ENCODE assay signal across 22 mouse cellular contexts in genomic region chr19:45657828-45658227, GRCm38 (mm10). TPM values are rescaled to one million over a fixed set of nuclear protein-coding genes. Genes with fewer than 3 reads are reported as not detected.
DNase-seq lines count a peak whose midpoint lies in the region; ATAC-seq and TF ChIP-seq lines count a peak whose summit lies in the region.
"Had no signal": no experiment of that assay in that cellular context is flagged by ENCODE, and none has a peak within 500 bp of the region (broad histone marks: within the 10 kb centered on the region; RNA-seq: fewer than 3 reads in every experiment).

No protein-coding gene starts in this region.

- H3K27me3 ChIP-seq in lung, embryonic 14.5 days (ENCODE audit: insufficient read depth, low read length), result no peaks in the 10 kb centered on the region
- no peaks in the 10 kb centered on the region for H3K27me3 ChIP-seq in liver, embryonic 15.5 days
- H3K27me3 ChIP-seq: CH12.LX; embryonic facial prominence, embryonic 15.5 days had no signal

- no peak overlapping the region for H3K9ac ChIP-seq in lung, embryonic 14.5 days
- H3K9ac ChIP-seq in liver, embryonic 15.5 days, result no peak overlapping the region
- H3K9ac ChIP-seq: embryonic facial prominence, embryonic 15.5 days; forebrain, postnatal 0 days; hindbrain, embryonic 15.5 days; midbrain, embryonic 12.5 days had no signal

- peaks cover 7% of the 10 kb centered on the region for H3K4me1 ChIP-seq in lung, embryonic 14.5 days (ENCODE audit: insufficient read depth)
- H3K4me1 ChIP-seq in liver, embryonic 15.5 days (replicated peaks), result peaks cover 60% of the 10 kb centered on the region

- 0 out of 2 replicates have a peak overlapping the region, but pooled peaks have one; percentile 23 for H3K4me2 ChIP-seq in lung, embryonic 14.5 days
- peak overlapping the region; percentile 83 for H3K4me2 ChIP-seq in liver, embryonic 15.5 days

- no peak for DNase-seq in lung, embryonic 14.5 days
- DNase-seq in lung, postnatal 14 days, result no peak
- no peak for DNase-seq in layer of hippocampus, postnatal 25 days (ENCODE audit: extremely low spot score in 1 of 2, low spot score in 1 of 2)
- DNase-seq in heart, adult 8-10 months (ENCODE audit: low spot score), result no peak
- DNase-seq in kidney, adult 11 months, result no peak
- DNase-seq: B cell, adult 2 months; cerebellum, adult 11 months; cerebellum, adult 9-11 months; forebrain, postnatal 0 days; gastrocnemius, postnatal 14 days; right cerebral cortex, postnatal 4 days; thymus, postnatal 25 days had no signal

- no peak for TF ChIP-seq CTCF in lung, embryonic 14.5 days (IDR thresholded peaks at IDR 0.05; ENCODE audit: low read depth)

- H3K27ac ChIP-seq in lung, embryonic 14.5 days (ENCODE audit: low read depth), result no peak overlapping the region
- peak overlapping the region; percentile 95 for H3K27ac ChIP-seq in liver, embryonic 15.5 days (replicated peaks)
- H3K27ac ChIP-seq: embryonic facial prominence, embryonic 15.5 days; hindbrain, embryonic 15.5 days; layer of hippocampus, adult 2 months; macrophage; midbrain, embryonic 12.5 days had no signal

- whole genome bisulfite sequencing in lung, embryonic 14.5 days, result 42% methylated on average over 1 of the region's 1 CpGs
- 24% methylated on average over 1 of the region's 1 CpGs for WGBS in liver, embryonic 15.5 days (ENCODE audit: insufficient replicate concordance)

- H3K9me3 ChIP-seq in lung, embryonic 14.5 days (ENCODE audit: low read depth, low read length), result no peaks in the 10 kb centered on the region
- no peaks in the 10 kb centered on the region for H3K9me3 ChIP-seq in liver, embryonic 15.5 days (replicated peaks)
- H3K9me3 ChIP-seq: embryonic facial prominence, embryonic 15.5 days; G1E; hindbrain, embryonic 15.5 days; midbrain, embryonic 12.5 days had no signal

- no peaks in the 10 kb centered on the region for H3K36me3 ChIP-seq in lung, embryonic 14.5 days (ENCODE audit: insufficient read depth)
- H3K36me3 ChIP-seq in liver, embryonic 15.5 days (replicated peaks), result no peaks in the 10 kb centered on the region
- H3K36me3 ChIP-seq: embryonic facial prominence, embryonic 15.5 days; hindbrain, embryonic 15.5 days; midbrain, embryonic 12.5 days had no signal

- H3K4me3 ChIP-seq in lung, embryonic 14.5 days (ENCODE audit: low read depth, low read length), result no peak overlapping the region
- H3K4me3 ChIP-seq in liver, embryonic 15.5 days (replicated peaks), result peak overlapping the region; percentile 95
- H3K4me3 ChIP-seq: embryonic facial prominence, embryonic 15.5 days; layer of hippocampus, adult 2 months; midbrain, embryonic 12.5 days had no signal

- ATAC-seq in lung, embryonic 14.5 days (ENCODE audit: insufficient read depth), result no peak
- peak; percentile 39 for ATAC-seq in erythroblast, adult 5-6 weeks (replicated peaks; ENCODE audit: low FRiP score, poor library complexity, severe bottlenecking)
- peak; percentile 46 for ATAC-seq in liver, embryonic 15.5 days (ENCODE audit: insufficient read depth)
- ATAC-seq: forebrain, postnatal 0 days; intestine, embryonic 16.5 days had no signal

RNA-seq across cellular contexts. Expression of gene Fbxw4, which starts 2.3 kb away (rescaled TPM):
- 5.1 and 7.5 TPM in 2 replicates for polyA plus RNA-seq in lung, embryonic 14.5 days (2014; fragmentation: Nextera tagmentation; extraction: Ambion mirVana)
- total RNA-seq in erythroblast, adult 5-6 weeks (2015; ENCODE audit: low replicate concordance), result 8.5 and 27.4 TPM in 2 replicates
- total RNA-seq in erythroblast, adult 5-6 weeks (2017; ENCODE audit: low replicate concordance), result 6.0 and 26.9 TPM in 2 replicates
- 2.4 and 3.5 TPM in 2 replicates for polyA plus RNA-seq in liver, embryonic 15.5 days (2015; fragmentation: Nextera tagmentation; extraction: Ambion mirVana)
- total RNA-seq in layer of hippocampus, postnatal 25 days (2021), result 10 to 100 TPM; 34.2 to 36.9 TPM
- 10 to 100 TPM; 27.2 to 32.6 (median 31.2) TPM for total RNA-seq in heart, adult 8-10 months (2022)
